Mouse (Mus musculus): ENCODE measurements around the gene Etv2. TPM values are rescaled to one million over a fixed set of nuclear protein-coding genes. Genes with fewer than 3 reads are reported as not detected.

Gene Etv2
- polyA plus RNA-seq, 1 experiment: not detected

GRCm38 (mm10) chr7:30615049-30615760 is 20.4 kb downstream of the Etv2 start:
- DNase-seq: no peak
- 59% methylated on average over 5 of the region's 5 CpGs for WGBS
- TF ChIP-seq POLR2A (IDR thresholded peaks at IDR 0.05; ENCODE audit: borderline replicate concordance, extremely low read depth, low read depth, low read length): no peak
- no peak for TF ChIP-seq CTCF (IDR thresholded peaks at IDR 0.05; ENCODE audit: insufficient read depth, low read length)

GRCm38 (mm10) chr7:30614454-30614853 is 21.2 kb downstream of the Etv2 start:
- Histone ChIP-seq H3K4me3 (replicated peaks; ENCODE audit: extremely low read depth, low read depth, low read length) (no peak overlapping the region), H3K4me1 (ENCODE audit: control insufficient read depth, insufficient read depth, low read length) (no peaks in the 10 kb centered on the region)
- WGBS: 57% methylated on average over 2 of the region's 2 CpGs
- no peak for TF ChIP-seq CTCF (IDR thresholded peaks at IDR 0.05; ENCODE audit: insufficient read depth, low read length)
- no peak for TF ChIP-seq POLR2A (IDR thresholded peaks at IDR 0.05; ENCODE audit: borderline replicate concordance, extremely low read depth, low read depth, low read length)
- no peak for DNase-seq

More at GRCm38 (mm10) chr7:30615049-30615760, 20.4 kb downstream of the Etv2 start:
- H3K4me3 ChIP-seq (replicated peaks; ENCODE audit: extremely low read depth, low read depth, low read length): no peak overlapping the region
- H3K4me1 ChIP-seq (ENCODE audit: control insufficient read depth, insufficient read depth, low read length): no peaks in the 10 kb centered on the region

GRCm38 (mm10) chr7:30613529-30614112 is 22.0 kb downstream of the Etv2 start:
- DNase-seq: peak; percentile 57
- TF ChIP-seq POLR2A (IDR thresholded peaks at IDR 0.05; ENCODE audit: borderline replicate concordance, extremely low read depth, low read depth, low read length) (no peak), CTCF (IDR thresholded peaks at IDR 0.05; ENCODE audit: insufficient read depth, low read length) (peak; percentile 59)
- WGBS: 19% methylated on average over 14 of the region's 14 CpGs

DNA sequence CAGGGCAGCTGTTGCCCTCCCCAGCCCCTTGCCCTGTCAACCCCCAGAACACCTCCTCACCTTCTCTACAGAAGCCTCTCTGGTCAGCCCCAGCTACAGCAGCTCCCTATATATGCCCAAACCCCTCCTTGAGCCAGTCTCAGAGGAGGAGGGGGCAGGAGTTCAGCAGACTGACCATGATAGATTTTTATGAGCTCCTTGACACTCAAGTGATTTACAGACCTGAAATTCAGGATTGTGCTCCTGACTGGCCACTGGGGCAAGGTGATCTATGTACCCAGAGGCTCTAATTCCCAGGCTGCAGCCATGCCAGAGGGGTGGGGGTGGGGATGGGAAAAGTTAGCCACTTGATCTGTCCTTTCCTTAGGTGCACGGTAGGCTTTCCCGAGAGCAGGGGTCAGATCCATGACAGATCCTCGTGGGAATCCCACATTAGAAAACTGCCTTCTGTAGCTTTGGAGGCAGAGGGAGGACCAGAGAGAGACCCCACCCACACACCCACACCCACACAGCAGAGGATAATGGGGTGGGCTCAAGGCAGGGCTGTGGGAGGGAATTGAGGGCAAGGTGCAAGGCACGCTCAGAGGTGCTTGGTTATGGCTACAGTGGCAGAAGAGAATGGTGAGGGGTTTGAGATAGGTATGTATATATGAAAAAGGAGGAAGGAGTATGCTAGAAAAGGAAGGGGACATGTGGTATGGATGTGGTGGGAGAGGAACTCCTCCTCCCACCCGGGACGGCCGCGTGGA is 22.8 kb downstream of the Etv2 start, which contains the start of gene Upk1a:
Gene Upk1a, minus strand, starts transcription at position 194 of the 749 bp plus-strand sequence.
- no peak for TF ChIP-seq CTCF (IDR thresholded peaks at IDR 0.05; ENCODE audit: insufficient read depth, low read length)
- TF ChIP-seq POLR2A (IDR thresholded peaks at IDR 0.05; ENCODE audit: borderline replicate concordance, extremely low read depth, low read depth, low read length): no peak
- DNase-seq: no peak
- 71% methylated on average over 8 of the region's 8 CpGs for WGBS
- Histone ChIP-seq H3K4me1 (ENCODE audit: control insufficient read depth, insufficient read depth, low read length) (peaks cover under 1% of the 10 kb centered on the region; the same call in 1 of the 2 replicates), H3K4me3 (replicated peaks; ENCODE audit: extremely low read depth, low read depth, low read length) (no peak within 1 kb of the TSS)

More at GRCm38 (mm10) chr7:30613529-30614112, 22.0 kb downstream of the Etv2 start:
- Histone ChIP-seq H3K4me1 (ENCODE audit: control insufficient read depth, insufficient read depth, low read length) (no peaks in the 10 kb centered on the region), H3K4me3 (replicated peaks; ENCODE audit: extremely low read depth, low read depth, low read length) (no peak overlapping the region)

DNA sequence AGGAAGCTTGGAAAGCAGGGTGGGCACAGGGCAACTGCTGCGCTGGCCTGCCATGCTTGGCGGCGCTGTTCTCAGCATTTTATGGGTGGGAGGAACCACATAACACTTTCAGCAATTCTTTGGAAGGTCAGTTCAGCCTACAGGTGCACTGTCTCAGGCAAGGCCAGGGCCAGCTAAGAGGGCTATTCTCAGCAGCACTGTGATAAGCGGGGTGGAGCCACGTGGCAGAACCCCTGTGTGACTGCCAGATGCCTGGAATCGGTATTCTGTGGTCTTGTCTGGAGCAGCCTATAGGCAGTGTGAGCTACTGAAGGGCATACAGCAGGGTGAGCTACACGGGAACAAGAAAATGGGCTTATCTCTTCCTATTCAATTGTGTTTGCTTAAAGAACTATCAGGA is 25.6 kb downstream of the Etv2 start:
- no peak for DNase-seq
- Histone ChIP-seq H3K4me1 (ENCODE audit: control insufficient read depth, insufficient read depth, low read length) (peaks cover 2% of the 10 kb centered on the region; the same call in 1 of the 2 replicates), H3K4me3 (replicated peaks; ENCODE audit: extremely low read depth, low read depth, low read length) (no peak overlapping the region)
- WGBS: 47% methylated on average over 7 of the region's 7 CpGs
- TF ChIP-seq CTCF (IDR thresholded peaks at IDR 0.05; ENCODE audit: insufficient read depth, low read length) (no peak), POLR2A (IDR thresholded peaks at IDR 0.05; ENCODE audit: borderline replicate concordance, extremely low read depth, low read depth, low read length) (no peak)

DNA sequence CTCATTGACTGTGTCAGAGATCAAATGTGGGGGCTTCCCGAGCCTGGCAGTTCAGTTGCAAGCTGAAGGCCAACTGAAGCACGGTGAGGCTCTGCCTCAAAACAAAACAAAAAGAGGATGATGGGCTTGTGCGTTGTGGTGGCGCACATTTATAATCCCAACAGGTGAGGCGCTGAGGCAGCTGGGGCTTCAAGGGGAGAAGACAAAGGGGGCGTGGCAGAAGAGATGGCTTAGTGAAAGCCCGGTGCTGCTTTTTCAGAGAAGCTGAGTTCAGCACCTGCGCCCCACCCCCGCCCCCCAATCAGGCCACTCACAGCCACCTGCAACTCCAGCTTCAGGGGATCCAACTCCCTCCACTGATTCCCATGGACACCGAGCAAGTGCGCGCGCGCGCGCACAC is 27.2 kb downstream of the Etv2 start:
- peaks cover 2% of the 10 kb centered on the region; the same call in 1 of the 2 replicates for H3K4me1 ChIP-seq (ENCODE audit: control insufficient read depth, insufficient read depth, low read length)
- no peak overlapping the region for H3K4me3 ChIP-seq (replicated peaks; ENCODE audit: extremely low read depth, low read depth, low read length)
- WGBS: 53% methylated on average over 16 of the region's 16 CpGs
- no peak for DNase-seq
- no peak for TF ChIP-seq CTCF (IDR thresholded peaks at IDR 0.05; ENCODE audit: insufficient read depth, low read length)
- TF ChIP-seq POLR2A (IDR thresholded peaks at IDR 0.05; ENCODE audit: borderline replicate concordance, extremely low read depth, low read depth, low read length): no peak

GRCm38 (mm10) chr7:30607706-30608309 is 27.8 kb downstream of the Etv2 start:
- Histone ChIP-seq H3K4me3 (replicated peaks; ENCODE audit: extremely low read depth, low read depth, low read length) (no peak overlapping the region), H3K4me1 (ENCODE audit: control insufficient read depth, insufficient read depth, low read length) (peaks cover 2% of the 10 kb centered on the region; the same call in 1 of the 2 replicates)
- no peak for TF ChIP-seq POLR2A (IDR thresholded peaks at IDR 0.05; ENCODE audit: borderline replicate concordance, extremely low read depth, low read depth, low read length)
- TF ChIP-seq CTCF (IDR thresholded peaks at IDR 0.05; ENCODE audit: insufficient read depth, low read length): peak; percentile 76
- DNase-seq: peak; percentile 68
- 16% methylated on average over 8 of the region's 8 CpGs for WGBS

DNA sequence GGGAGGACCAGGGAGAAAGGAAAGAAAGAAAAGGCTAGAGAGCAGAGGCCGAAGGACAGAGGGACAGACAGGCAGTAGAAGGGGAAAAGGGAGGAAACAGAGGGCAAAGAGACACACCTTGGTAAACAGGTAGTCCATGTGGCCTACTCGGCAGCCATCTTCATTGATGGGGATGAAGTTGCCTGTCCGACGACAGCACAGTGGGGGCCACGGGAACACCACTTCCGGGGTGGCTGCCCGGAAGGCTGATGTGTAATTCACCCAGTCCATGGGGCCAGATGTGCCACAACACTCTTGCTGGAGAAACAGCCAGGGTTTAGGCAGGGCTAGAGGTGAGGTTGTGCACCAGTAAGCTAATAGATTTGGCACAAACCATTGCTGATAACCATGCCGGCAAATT is 30.7 kb downstream of the Etv2 start:
- WGBS: 89% methylated on average over 8 of the region's 8 CpGs
- peaks cover 6% of the 10 kb centered on the region; the same call in 1 of the 2 replicates for H3K4me1 ChIP-seq (ENCODE audit: control insufficient read depth, insufficient read depth, low read length)
- no peak overlapping the region for H3K4me3 ChIP-seq (replicated peaks; ENCODE audit: extremely low read depth, low read depth, low read length)
- DNase-seq: no peak
- TF ChIP-seq CTCF (IDR thresholded peaks at IDR 0.05; ENCODE audit: insufficient read depth, low read length) (no peak), POLR2A (IDR thresholded peaks at IDR 0.05; ENCODE audit: borderline replicate concordance, extremely low read depth, low read depth, low read length) (no peak)

GRCm38 (mm10) chr7:30604424-30604823 is 31.2 kb downstream of the Etv2 start:
- Histone ChIP-seq H3K4me1 (ENCODE audit: control insufficient read depth, insufficient read depth, low read length) (peaks cover 6% of the 10 kb centered on the region; the same call in 1 of the 2 replicates), H3K4me3 (replicated peaks; ENCODE audit: extremely low read depth, low read depth, low read length) (no peak overlapping the region)
- TF ChIP-seq CTCF (IDR thresholded peaks at IDR 0.05; ENCODE audit: insufficient read depth, low read length): no peak
- TF ChIP-seq POLR2A (IDR thresholded peaks at IDR 0.05; ENCODE audit: borderline replicate concordance, extremely low read depth, low read depth, low read length): no peak
- no peak for DNase-seq
- 44% methylated on average over 8 of the region's 8 CpGs for WGBS

Data from lung, adult 2 months (tissue).